Mouse (Mus musculus) forebrain, embryonic 16.5 days (tissue): ENCODE measurements at regions not wholly inside any gene's neighbourhood (a gene's known extent, or its start where the extent isn't known, plus 50 kb on each side); places are given as distances from the start of the nearest gene placed in this dataset.
A peak's percentile ranks its signal among the peaks of the same experiment; 100 is the strongest.

Source experiments
- ATAC-seq: fragments of 200-750 bp; cut with Nextera tagmentation; 2 replicates; pipeline ENCODE4 v1.8.0; 2017; ENCODE audit warnings: mild to moderate bottlenecking, moderate library complexity
- H3K27ac ChIP-seq: fragments of 300-500 bp; sonication (generic); 2 replicates; pipeline ENCODE4 v1.5.1; 2014; ENCODE audit warnings: low read length, control low read depth
- H3K27me3 ChIP-seq: fragments of 300-500 bp; sonication (generic); replicated peaks from 2 replicates; pipeline ENCODE4 v1.6.1; 2014; ENCODE audit warnings: low read length; ENCODE audit not compliant: control insufficient read depth, insufficient read depth
- H3K36me3 ChIP-seq: fragments of 300-500 bp; sonication (generic); 2 replicates; pipeline ENCODE4 v1.6.1; 2014; ENCODE audit not compliant: control insufficient read depth, insufficient read depth
- H3K4me1 ChIP-seq: fragments of 300-500 bp; sonication (generic); replicated peaks from 2 replicates; pipeline ENCODE4 v1.6.1; 2014; ENCODE audit warnings: low read length; ENCODE audit not compliant: control insufficient read depth, insufficient read depth
- H3K4me2 ChIP-seq: fragments of 300-500 bp; sonication (generic); 2 replicates; pipeline ENCODE4 v1.6.1; 2014; ENCODE audit warnings: mild to moderate bottlenecking, low read length, control low read depth
- H3K4me3 ChIP-seq: fragments of 300-500 bp; sonication (generic); replicated peaks from 2 replicates; pipeline ENCODE4 v1.5.1; 2014; ENCODE audit warnings: mild to moderate bottlenecking, low read length, control low read depth
- H3K9ac ChIP-seq: fragments of 300-500 bp; sonication (generic); replicated peaks from 2 replicates; pipeline ENCODE4 v1.6.1; 2014; ENCODE audit warnings: low read depth, low read length, control low read depth
- H3K9me3 ChIP-seq: fragments of 300-500 bp; sonication (generic); 2 replicates; pipeline ENCODE4 v1.6.1; 2016; ENCODE audit warnings: low read length; ENCODE audit not compliant: control insufficient read depth
- WGBS: fragments of 180-500 bp; shearing (Covaris S2); extraction: QIAGEN DNeasy Blood & Tissue Kit; methylation state at CpG from one replicate; pipeline ENCODE4 v1.1.7; 2014; 5-methylcytosine and 5-hydroxymethylcytosine counted together

DNA sequence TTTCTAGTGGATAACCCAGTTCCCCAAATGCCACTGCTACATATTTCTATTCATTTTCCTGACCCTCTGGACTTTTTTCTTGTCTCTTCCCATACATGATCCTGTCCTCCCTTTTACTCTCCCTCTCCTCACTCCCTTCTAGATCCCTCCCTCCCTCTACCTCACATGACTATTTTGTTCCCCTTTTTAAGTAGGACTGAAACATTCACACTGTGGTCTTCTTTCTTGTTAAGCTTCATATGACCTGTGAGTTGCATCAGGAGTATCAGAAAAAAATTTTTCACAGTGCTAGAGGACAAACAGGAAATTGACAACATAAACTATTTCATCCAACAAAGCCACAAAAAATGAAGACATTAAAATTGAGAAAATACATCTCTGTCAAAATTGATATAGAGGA, 797.5 kb downstream of the Ndufa4 start:
- H3K27me3 ChIP-seq = no peaks in the 10 kb centered on the region
- no peak overlapping the region for H3K27ac ChIP-seq
- no peak overlapping the region for H3K4me3 ChIP-seq
- H3K9me3 ChIP-seq = no peaks in the 10 kb centered on the region
- H3K4me2 ChIP-seq = no peak overlapping the region
- H3K9ac ChIP-seq = no peak overlapping the region
- no peak for ATAC-seq
- H3K36me3 ChIP-seq = no peaks in the 10 kb centered on the region
- H3K4me1 ChIP-seq = no peaks in the 10 kb centered on the region

DNA sequence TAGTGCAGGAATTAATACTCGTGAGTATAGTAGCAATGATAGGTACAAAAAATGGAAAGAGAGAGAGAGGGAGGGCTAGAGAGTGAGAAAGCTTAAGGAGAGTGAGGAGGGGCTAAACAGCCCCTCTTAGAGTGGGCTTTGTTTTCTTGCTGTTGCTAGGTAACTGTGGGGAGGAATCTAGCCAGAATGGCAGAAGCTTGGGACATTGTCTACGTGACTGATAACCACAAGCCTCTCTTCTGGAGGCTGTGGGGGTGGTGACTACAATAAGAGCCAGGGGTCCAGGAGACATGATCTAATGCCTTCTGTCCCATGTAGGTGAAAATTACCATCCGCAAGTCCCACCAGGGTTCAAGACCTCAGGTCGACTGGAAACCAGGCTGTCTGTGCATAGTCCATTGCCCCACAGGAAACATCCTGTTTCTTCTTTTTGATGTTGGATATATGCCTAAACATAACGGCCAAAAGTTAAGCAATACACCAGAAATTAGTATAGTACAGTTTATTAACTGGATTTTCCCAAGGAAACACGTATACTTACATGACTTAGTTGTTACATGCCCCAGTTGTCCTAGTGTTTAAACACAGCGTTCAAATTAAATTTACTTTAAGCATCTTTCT, 798.8 kb downstream of the Ndufa4 start:
- Histone ChIP-seq H3K4me1 (no peaks in the 10 kb centered on the region), H3K9me3 (no peaks in the 10 kb centered on the region), H3K4me2 (no peak overlapping the region), H3K36me3 (no peaks in the 10 kb centered on the region), H3K9ac (no peak overlapping the region), H3K27ac (no peak overlapping the region), H3K4me3 (no peak overlapping the region), H3K27me3 (no peaks in the 10 kb centered on the region)
- WGBS = 69% methylated on average over 7 of the region's 7 CpGs
- no peak; the same call in 1 of the 2 replicates for ATAC-seq

DNA sequence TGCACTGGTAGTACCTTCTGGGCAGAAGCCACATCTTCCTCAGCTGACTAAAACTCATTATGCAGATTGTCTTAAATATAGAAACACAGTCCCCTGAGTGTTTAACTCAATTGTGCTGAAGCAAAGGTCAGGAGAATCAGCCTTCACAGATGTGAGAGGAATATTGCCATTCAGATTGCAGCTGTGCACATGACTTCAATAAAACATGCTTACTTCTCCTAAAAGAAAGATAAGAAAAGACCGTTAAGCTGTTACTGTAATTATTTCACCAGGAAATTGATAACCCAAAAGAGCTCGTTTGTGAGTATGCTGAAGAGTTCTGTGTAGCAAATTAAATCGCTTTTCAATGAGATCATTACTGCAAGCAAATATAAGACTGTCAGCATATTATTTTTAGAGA, 803.9 kb downstream of the Ndufa4 start:
- H3K27ac ChIP-seq = no peak overlapping the region
- no peaks in the 10 kb centered on the region for H3K4me1 ChIP-seq
- no peak overlapping the region for H3K9ac ChIP-seq
- H3K4me2 ChIP-seq = no peak overlapping the region
- H3K9me3 ChIP-seq = no peaks in the 10 kb centered on the region
- peak; percentile 31; the same call in 1 of the 2 replicates for ATAC-seq
- H3K36me3 ChIP-seq = no peaks in the 10 kb centered on the region
- H3K4me3 ChIP-seq = no peak overlapping the region
- 62% methylated on average over 3 of the region's 3 CpGs for WGBS
- H3K27me3 ChIP-seq = no peaks in the 10 kb centered on the region

DNA sequence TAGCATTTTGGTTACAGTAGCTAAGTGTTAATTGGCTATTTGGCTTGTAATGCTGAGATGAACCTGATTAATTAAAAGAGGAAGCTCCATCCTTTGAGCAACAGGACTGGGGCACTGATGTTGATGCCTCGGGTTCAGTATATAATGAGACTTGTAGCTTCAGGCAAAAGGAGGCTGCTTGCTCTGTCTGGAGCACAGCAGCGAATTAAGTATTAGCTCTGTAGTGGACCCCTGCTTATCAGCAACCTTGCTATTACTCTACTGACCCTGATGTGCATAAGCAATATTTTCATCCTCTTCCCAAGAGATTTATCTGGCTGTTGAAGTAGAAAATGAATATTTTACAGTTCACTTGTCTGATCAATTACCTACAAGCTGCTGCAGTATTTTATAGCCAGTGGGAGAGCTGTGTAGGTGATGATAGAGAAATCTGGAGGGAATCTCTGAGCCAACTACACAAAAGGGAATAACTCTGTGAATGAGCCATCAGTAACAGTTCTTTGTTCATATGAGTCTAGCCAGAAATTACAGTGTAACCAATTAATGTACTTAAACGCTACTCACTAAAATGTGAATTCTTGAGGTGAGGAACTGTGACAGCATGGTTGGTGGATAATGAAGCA, 846.2 kb downstream of the Ndufa4 start:
- Histone ChIP-seq H3K4me1 (no peaks in the 10 kb centered on the region), H3K9ac (no peak overlapping the region), H3K4me3 (no peak overlapping the region), H3K27me3 (no peaks in the 10 kb centered on the region), H3K9me3 (no peaks in the 10 kb centered on the region), H3K4me2 (no peak overlapping the region), H3K27ac (no peak overlapping the region), H3K36me3 (no peaks in the 10 kb centered on the region)
- ATAC-seq = peak; percentile 57
- WGBS = 50% methylated on average over 3 of the region's 3 CpGs
